Mouse (Mus musculus) layer of hippocampus, postnatal 10 days (tissue): ENCODE measurements at regions not wholly inside any gene's neighbourhood (a gene's known extent, or its start where the extent isn't known, plus 50 kb on each side); places are given as distances from the start of the nearest gene placed in this dataset.

Source experiments
- DNase-seq, 2 experiments: peaks; one replicate each; pipeline ENCODE4 v3.0.0; 2021; ENCODE audit warnings: low spot score in 2 of 2

- no peak for DNase-seq
These were observed 77.5 kb upstream of the Tiam2 start for GRCm38 (mm10) chr17:3248875-3249274.

DNA sequence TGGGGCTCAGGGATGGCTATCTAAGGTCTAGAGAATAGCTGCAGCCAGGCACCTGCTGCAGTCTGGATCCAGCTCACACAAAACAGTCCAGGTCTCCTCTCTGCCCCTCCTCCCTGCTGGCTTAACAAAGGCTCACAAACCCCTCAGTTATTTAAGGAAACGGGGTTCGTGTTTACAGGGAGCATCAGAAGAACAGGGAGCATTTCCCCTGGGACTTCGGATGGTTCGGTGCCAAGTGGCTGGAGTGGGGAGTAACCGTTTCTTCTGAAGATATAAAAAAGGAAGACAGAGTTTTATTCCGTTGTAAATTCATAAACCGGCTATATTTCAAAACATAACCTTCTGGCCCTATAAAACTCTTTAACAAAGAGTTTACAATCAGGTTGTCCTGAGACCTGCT, 77.1 kb upstream of the Tiam2 start:
- DNase-seq = no peak

DNA sequence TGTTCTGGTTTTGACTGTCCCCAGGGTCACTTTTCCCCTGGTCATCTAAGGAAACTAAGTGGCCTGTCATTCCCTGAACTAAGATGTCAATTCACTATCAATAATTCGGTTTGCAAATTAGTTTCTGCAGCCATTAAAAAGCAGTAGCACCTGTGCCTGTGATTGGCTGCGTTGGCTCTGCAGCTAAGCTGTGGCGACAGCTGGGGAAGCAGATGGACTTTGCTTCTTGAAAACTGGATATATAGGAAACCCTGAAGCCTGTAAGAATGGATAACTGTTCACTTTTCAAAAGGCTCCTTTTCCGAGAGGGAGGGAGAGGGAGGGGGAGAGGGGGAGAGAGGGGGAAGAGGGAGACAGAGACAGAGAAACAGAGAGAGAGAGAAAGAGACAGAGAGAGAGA, 75.2 kb upstream of the Tiam2 start:
- no peak for DNase-seq

- no peak for DNase-seq
These were observed 74.4 kb upstream of the Tiam2 start for GRCm38 (mm10) chr17:3251966-3252365.

DNA sequence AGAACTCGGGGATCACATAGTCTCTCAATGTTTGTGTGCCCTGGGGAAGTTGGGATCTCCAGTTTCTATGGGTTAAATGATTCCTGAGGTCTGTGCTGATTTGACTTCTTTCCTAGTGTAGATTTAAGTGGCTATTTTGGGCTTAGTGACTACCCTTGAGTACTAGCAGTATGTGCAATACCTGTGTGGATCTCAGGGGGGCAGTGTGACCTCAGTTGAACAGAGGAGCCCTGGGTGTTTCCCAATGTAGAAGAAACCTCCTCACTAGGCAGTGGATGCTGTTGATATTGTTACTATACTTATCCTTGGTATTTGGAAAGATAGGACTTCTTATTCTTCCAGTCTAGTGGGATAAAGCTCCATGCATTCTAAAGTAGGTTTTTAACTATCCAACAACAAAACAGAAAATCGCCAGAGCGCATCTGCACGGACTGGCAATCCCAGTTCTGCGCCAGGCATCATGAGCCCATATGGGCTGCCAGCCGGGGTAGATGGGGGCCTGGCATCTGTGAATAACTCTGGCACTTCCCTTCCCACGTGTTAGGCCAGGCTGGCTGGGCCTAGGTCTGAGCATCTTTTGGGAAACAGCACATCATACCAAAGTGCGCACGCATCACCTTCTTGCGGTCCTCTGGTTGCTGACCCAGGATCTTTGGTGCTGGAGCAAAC, 72.7 kb upstream of the Tiam2 start:
- peak; percentile 70 to 74 for DNase-seq

DNA sequence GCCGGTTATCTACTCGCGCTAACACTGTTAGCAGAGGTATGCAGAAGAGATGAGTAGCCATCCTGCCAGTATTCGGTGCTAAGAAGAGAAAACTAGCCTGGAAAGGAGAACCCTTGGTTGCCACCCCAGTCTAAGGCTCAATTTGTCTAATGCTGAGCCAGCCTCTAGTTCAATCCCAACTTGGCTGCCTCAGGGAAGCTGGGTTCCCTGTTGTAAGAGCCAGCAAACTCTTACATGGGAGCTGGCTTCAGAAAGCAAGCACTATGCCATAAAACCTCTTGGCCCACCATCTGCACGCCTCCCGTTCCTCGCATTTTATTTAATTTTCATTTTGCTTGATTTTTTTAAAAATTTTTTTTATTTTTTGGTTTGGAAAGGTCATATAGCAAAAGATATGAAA, 69.6 kb upstream of the Tiam2 start:
- no peak for DNase-seq

GRCm38 (mm10) chr17:3258811-3259510, 67.4 kb upstream of the Tiam2 start:
- DNase-seq = no peak

- DNase-seq = no peak
These were observed 65.6 kb upstream of the Tiam2 start for GRCm38 (mm10) chr17:3260796-3261195.

DNA sequence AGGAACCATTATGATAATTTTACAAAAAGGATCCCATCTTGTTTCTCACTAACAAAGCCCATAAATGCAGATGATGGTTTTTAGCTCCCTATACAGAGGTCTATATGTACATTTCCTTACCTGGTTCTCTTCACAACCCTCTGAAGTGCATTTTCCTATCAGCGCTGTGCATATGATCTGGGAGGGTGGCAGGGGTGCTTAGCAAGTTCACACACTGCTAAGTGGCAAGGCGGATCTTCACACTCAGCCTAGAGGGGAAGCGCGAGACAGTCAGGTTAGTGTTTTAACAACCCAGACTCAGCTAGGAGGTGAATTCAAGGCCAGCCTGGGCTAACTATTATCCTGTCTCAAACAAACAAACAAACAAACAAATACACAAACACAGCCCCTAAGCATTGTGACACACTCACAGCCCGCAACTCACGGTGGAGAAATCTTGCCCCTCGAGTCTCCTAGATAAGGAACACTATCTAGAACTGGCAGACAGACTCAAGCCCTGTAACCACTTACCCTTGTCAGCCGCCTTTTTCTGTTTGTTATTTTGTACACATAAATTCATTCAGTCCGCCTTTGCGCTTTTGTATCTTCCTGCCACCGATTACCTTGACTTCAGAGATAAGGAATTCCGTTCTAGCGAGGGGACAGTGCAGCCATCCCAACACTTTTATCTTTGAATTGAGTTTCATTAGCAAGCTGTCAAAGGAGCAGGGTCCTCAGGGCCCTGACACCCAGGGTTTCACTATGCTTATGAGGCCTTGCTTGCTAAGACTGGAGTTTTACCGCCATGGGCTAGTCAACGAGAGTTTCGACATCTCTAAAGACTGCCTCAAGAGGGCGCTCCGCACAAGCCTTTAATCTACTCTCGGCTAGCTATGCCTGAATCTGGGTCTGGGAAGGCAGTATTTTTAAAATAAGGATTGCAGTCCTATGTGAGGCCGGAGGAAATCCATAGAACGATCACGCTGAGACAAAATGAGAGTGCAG, 53.0 kb upstream of the Tiam2 start:
- peak; percentile 90 to 92 for DNase-seq

- DNase-seq = no peak
These were observed 51.7 kb upstream of the Tiam2 start for GRCm38 (mm10) chr17:3274449-3275285.
